Mouse (Mus musculus) cerebellum, adult (tissue): ENCODE data around the gene Arhgef12.

Source experiments
- ATAC-seq: cut with Nextera tagmentation; 2 replicates; pipeline ENCODE4 v1.9.2; 2017; ENCODE audit warnings: mild to moderate bottlenecking, moderate library complexity, mixed read lengths; ENCODE audit not compliant: insufficient number of reproducible peaks, low FRiP score, low TSS enrichment

The Arhgef12 gene

DNA sequence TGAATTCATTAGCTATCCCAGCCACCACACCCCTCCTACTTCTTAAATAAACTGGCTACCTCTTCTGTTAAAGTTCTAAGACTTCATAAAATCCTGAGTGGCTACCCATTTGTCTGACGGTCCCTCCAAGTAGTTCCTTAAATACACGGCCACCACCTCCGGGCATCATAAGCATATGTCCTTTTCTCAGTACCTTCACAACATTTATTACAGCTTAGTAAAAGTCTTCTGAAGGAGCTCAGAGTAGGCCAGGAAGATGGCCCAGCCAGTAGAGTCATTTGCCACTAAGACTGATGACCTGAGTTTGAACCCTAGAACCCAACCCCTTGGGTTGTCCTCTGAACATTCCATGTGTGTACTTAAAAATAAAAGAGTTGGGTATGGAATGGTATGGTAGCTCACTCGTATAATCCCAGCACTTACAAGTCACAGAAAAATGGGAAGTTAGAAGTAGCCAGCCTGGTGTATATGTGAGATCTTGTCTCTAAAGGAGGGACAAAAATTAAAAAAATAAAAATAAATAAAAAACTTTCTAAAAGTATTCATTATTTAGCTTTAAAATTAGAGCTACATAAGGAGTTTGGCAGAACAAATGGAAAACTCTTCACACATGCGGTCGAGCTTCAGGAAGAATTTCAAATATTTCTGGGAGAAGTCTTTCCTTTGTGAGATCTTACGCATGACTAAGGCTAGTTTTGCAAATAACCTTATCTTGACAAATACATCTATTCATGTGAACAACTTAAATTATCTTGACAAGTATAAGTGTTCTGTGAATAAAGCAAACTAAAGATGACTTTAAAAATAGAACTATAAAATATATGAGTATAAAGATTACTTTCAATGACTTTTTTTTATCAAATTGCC, 22.3 kb downstream of the Arhgef12 start:
- ATAC-seq = no peak

DNA sequence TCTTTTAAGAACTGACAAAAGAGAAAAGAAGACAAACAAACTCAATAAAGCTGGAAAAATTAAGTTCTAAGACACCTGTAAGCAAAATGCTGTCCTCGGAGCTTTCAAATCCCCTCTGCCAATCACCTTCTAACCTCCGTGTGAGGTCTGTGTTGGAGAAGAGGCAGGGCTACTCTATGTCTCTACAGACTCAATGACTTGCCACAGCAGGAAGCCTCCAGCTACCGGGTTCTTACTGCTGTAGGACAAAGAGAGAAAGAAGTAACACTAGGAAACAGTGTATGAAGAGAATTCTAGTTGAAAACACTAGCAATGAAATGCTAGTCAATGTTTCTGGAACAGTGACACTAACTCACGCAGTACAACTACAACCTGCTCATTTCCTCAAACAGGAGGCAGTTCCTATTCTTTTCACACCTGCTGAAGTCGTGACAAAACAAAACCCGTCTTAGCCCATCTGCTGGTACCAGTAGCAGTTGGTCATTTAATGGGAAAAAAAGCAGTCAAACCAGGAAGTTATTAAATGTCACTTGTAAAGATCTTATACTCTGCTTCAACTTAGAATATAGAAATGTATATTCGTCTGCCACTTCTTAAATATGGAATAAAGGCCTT, 23.5 kb downstream of the Arhgef12 start:
- no peak for ATAC-seq

DNA sequence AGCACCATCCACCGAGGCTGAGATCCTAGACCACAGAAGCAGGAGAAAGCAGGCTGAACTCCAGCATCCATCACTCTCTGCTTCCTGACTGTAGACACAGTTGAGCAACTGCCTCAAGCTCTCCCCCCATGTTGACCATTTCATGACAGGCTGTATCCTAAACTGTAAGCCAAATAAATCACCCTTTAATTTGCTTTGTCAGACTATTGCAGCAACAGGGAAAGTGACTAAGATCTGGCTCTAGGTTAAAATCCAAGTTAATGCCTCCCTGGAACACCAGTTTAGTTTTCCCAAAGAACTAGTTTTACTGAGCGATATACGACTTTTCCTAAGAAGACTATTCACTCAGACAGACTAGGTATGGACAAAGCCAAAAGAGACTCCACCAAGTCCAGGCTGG, 28.3 kb downstream of the Arhgef12 start:
- ATAC-seq = no peak

DNA sequence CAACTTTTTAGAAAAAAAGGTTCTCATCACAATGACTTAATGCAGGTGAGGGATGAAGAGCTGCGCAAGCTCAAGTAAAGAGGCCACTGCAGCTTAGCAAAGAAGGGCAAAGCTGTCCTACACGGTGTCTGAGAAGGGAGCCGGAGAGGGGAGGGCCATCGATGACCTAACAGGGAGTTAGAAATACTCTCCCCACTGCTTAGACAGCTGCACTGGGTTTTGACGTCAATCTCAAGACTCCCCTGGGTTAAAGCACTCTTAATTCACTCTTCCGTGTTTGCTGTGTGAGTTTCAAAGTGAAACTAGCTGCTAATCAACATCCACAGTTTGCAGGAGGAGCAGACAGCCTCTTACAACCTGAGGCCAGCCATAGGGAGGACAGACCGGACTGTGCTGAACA, 30.9 kb downstream of the Arhgef12 start:
- ATAC-seq = no peak

DNA sequence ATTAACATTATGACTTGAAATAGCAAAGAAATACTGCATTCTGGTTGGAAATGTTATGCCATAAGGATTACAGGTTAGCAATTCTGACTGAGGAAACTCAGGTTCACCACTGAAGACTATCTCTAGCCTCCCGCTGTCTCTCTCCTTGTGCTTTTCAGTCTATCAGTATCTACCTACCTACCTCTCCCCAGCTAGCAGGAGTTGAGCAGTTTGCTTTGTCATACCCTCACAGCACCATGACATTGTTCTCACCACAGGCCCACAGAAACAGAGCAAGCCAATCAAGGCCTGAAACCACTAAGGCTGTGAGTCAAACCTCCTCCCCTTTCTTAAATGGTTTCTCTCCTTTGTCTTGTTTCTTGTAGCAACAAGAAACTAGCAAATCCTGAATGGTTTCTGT, 32.4 kb downstream of the Arhgef12 start:
- ATAC-seq = no peak

DNA sequence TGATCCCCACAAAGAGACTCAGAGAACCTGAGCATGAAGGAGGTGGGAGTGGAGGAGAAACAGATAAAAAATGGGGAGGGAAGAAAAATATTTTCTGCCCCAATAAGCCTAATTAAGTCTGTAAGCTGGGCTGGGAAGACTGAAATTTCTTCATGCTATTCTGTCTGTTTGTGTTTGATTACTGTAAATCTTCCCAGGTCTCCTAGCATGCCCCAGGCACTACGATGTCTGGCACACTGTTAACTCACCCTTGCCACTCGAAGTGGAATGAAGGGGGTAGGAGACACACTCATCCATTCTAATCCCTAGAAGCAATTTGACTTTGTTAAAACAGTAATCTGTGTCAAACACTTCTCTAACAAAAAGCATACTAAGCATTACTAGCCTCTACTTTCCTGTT, 35.3 kb downstream of the Arhgef12 start:
- no peak for ATAC-seq

DNA sequence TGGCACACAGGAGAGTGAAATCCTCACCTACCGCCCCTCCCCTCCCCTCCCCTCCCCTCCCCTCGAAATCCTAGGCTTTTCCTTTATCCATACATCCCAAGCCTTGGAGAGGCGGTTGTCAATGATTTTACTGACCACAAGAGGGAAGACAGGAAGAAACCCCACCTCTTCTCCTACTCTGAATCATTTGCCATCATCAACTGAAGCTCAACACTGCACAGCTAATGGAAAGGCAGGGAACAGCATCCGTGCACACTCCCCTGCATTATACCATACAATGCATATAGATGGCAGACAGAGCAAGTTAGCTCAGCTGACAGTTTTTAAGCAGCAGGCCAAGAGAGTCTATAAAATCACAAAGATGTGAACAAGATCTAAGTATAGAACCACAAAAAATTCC, 35.9 kb downstream of the Arhgef12 start:
- ATAC-seq = no peak

DNA sequence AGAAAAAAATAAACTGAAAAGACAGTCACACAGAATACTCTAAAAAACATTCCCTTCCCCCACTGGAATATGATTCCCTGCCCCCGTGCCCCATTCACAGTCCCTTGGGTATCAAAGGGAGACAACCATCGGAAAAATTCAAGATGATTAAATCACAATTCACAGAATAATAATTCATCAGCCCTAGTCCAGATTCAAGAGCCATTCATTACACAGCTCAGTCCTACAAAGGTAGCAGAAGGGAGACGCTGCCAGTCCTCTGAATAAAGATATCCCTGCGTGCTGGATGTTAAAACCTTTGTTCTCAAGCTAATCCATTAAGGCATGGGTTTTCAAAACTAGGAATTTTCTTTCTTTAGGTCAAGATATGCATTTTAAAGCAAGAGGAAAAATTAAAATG, 36.5 kb downstream of the Arhgef12 start:
- ATAC-seq = no peak

DNA sequence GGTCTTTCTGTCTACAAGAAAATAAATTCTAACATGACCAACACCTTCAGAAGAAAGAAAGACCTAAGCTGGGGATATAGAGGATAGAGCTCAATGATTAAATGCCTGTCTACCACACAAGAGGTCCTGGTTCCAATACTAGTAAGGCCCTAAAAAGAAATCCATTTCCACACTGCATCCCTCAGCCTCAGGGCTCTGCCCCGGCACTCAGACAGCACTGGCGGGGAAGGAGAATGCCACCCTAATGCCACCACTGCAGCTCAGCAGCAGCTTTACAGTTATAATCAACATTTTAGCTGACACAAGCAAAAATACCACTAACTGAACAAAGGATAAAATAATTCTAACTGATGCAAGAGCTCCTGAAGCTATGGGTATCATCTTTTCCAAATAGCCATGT, 36.9 kb downstream of the Arhgef12 start:
- no peak for ATAC-seq

DNA sequence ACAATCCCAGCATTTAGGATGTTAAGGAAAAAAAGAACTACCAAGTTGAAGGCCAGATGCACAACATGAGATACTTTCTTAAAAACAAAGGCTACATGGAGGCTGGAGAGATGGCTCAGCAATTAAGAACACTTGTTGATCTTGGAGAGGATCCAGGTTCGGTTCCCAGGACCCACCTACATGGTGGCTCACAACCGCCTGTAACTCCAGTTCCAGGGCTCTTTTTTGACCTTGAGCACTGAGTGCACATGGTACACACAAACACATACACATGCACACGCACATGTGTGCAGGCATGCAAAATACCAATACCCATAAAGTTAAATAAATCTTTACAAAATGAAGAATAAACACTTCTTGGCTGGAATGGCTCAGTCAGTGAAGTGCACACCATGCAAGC, 39.1 kb downstream of the Arhgef12 start:
- no peak for ATAC-seq

DNA sequence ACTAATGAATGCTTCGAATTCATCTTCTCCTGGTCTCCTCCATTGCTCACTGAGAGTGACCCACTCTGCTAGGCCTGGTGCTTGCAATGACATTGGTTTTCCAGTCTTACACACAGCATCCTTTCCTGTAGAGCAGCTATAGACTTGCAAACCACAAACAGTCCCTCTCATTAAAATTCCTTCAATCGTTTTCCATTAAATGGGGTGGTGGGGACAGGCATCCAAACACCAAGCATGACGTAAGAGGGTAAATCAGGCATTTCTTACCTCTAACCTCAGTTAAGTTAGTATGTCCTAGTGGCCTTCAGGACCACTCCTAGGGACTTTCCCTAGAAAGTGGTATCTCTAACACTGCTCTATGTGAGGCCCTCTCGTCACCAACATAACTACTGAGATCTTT, 41.8 kb downstream of the Arhgef12 start:
- ATAC-seq = no peak

DNA sequence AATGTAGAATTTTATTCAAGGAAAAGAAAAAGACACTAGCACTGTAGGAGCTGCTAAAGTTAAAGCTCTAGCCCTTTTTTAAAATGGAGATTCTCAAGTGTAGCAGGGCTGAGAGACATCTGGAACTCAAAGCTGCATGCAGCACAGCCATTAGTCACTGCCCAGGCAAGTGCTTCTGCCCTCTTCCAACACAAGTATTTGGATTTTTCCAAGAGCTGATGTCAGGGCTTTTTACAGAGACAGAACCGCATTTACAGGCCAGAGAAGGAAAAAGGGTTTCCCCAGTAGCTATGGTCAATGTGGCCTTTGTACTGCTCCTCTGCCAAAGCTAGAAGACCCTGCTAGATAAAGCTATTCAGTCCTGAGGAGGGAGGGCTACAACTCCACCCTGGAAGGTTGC, 45.5 kb downstream of the Arhgef12 start:
- ATAC-seq = no peak

DNA sequence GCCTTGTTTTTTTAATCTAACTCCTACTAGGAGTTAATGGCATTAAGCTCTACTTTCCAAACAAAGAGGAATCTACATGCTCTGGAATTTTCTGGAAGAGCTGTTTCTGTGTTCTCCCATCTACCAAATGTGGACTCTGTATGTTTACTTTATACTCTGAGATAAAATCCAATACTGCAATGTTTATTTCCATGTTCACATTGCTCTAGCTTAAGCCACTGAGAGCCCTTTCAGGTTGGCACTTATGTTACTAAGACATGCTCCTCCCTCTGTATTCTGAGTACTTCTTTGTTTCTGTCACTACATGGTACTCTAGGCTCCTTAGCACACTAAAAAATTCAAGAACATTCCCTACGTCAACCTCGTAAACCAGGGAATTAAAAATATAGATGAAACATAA, 56.6 kb downstream of the Arhgef12 start:
- no peak for ATAC-seq

DNA sequence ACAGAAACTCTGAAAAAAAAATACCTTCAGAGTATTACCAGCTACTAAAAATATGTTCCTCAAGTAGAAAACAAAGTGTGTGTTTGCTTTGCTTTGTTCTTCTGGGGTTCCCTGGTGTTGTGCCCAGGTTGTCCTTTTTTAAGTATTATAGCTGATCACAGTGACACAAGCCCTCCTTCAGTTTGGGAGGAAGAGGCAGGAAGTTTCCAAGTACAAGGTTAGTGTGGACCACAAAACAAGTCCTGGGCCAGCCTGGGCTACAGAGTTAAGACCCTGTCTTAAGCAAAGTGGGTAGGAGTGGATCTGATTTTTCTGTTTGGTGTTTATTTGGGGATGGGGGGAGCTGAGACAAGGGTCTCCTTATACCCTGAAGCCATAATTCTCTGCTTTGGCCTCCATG, 62.6 kb downstream of the Arhgef12 start:
- ATAC-seq = no peak

DNA sequence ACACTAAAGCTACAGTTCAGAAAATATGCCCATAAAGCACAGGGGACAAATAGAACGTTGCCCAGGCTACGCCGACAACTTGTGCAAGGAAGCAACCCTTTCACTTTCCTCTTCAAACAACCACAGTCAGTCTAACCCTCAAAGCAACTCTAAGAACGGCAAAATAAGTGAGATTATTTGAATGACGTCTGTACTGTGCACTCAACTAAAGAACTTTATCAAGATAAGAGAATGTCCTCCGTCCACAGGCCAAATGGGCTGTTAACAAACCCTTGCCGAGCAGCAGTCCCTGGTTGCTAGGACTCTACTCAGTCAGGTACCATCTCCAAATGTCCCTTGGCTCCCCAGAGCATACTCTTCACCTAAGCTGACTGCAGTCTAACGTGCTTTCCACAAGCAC, 68.6 kb downstream of the Arhgef12 start:
- ATAC-seq = no peak

DNA sequence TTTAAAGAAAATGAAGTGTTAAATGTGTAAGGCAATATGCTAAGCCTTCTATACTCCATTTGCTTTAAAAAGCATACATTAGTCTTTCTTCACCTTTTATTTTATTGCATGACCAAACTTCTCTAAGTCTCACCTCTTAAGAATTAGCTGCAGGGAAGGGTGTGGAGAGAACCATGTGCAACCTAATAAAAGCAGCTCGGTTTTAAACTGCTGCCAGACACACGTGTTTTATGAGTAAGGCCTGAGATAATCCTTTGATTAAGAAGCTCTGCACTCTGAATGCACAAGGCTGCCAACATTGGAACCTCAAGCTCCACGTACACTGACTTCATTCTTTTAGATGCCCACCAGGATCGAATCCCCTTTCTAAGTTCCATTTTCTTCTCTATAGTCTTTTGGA, 71.8 kb downstream of the Arhgef12 start:
- no peak for ATAC-seq

DNA sequence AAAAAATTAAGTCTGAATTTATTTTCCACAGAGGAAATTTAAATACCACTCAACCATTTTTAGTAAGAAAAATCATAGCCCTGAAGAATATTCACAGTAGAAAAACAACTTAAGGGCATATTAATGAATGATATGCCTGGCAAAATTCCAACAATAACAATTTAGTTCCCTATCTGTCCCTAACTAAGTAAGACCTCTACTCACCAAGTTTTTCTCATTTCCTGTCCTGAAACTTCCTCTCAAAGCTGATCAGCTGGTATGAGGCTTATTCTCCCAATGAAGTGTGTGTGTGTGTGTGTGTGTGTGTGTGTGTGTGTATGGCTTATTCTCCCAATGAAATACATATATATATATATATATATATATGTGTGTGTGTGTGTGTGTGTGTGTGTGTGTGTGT, 72.8 kb downstream of the Arhgef12 start:
- no peak for ATAC-seq

DNA sequence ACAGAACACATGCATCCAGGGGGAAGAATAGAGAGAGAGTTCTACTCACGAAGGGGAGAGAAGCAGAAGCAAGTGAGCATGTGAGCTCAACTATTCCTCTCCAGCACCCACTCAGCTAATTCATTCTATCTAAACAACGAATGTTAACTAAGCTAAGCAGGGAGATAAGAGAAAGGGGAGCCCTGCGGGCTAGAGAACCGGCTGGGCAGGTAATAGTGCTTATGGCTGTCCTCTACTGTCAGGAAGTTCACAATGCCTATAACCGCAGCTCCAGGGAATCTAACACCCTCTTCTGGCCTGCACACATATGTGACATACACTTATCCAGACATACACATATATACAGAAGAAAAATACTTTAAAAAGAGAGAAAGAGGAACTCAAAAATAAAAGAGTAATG, 79.3 kb downstream of the Arhgef12 start:
- no peak for ATAC-seq

DNA sequence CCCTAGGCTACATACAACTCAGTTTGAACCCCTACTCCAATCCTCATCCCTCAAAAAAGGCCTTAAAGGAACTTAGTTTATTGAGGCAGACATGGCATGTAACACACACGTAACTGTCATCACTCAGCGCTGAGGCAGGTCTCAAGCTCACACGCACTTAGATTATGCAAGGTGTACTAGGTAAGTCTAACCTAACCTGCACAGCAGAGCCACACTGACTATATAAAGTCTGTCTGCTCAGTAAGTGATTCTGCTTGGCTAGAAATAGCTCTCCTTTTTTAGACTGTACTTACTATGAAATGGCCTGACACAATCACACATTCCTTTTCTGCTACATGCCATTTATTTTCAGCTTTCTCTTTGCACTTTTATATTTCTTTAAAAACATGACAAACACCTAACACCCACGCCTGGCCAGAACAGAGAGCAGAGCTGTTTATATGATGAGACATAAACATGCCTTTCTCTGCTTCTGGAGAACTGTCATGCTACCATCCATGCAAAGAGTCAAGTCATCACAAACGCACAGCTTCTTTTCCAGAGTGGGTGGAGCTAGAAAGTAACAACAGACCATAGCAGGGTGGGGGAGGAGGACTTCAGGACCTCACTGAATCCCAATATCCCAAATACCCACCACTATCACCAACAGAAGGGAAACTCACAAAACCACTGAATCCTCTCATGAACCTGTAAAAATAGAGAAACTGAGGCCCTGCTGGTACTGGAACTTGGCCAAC, 85.4 kb downstream of the Arhgef12 start:
- ATAC-seq = no peak

DNA sequence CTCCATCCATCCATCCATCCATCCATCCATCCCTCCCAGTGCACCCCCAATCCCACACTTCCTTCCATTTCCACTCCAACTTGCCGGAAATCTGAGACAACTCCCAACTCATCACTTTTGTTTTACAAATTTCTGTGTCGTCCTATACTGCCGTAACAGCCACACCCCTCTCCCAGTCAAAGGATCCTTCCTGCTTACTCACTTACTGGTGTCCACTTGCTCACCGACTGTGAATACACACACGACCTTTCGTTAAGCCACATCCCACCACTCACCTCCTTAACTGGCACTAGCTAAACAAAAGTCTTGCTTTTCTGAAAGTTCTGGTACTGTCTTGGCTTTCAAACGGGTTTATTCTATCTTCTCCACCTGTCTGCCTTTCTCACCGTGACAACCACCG, 87.4 kb downstream of the Arhgef12 start:
- ATAC-seq = no peak

DNA sequence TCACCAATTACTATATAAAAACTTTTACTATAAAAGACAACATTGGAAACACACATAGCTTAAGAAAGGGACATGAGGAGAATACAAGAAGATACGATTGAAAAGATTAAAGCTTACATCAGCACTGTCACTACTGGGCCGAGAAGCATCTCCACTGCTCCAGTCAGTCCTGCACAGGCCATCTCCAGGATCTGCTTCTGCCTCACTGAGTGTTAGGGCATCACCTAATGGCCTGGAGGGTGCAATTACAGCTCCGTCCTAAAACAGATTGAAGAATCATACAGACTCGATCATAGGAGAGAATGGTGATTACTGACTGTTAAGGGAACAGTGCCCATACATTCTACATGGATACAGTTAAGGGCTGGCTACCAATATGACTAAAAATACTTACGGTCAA, 91.3 kb downstream of the Arhgef12 start:
- no peak for ATAC-seq

DNA sequence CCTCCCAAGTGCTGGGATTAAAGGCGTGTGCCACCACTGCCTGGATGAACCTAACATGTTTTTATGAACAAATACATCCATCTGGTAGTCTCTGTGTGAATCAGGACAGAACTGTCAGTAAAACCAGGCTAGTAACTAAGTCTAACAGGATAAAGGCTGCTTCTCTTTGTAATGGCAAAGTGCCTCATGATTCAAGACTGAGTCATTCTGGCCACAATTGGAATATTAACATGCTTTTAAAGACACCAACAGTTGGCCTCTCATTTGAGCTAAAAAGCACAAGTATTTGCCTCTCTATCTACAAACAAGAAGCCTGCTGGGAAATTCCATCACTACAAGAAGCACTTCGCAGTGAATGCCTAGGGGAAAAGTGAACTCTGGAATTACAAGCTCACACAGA, 91.7 kb downstream of the Arhgef12 start:
- ATAC-seq = no peak
